Mouse (Mus musculus): ENCODE measurements at regions not wholly inside any gene's neighbourhood (a gene's known extent, or its start where the extent isn't known, plus 50 kb on each side); places are given as distances from the start of the nearest gene placed in this dataset.

GRCm38 (mm10) chr4:87642002-87642401 is 391.2 kb downstream of the Mllt3 start:
- TF ChIP-seq CTCF (IDR thresholded peaks at IDR 0.05; ENCODE audit: control insufficient read depth, insufficient read depth, insufficient read length), result no peak
- TF ChIP-seq CEBPB (IDR thresholded peaks at IDR 0.05; ENCODE audit: low read depth), result no peak
- TF ChIP-seq MYOD1 (IDR thresholded peaks at IDR 0.05; ENCODE audit: control insufficient read depth, insufficient read length, low read depth), result no peak
- TF ChIP-seq USF1 (IDR thresholded peaks at IDR 0.05; ENCODE audit: low read depth), result no peak
- TF ChIP-seq MYOG (IDR thresholded peaks at IDR 0.05; ENCODE audit: control insufficient read depth, extremely low read depth, insufficient read length), result no peak
- TF ChIP-seq MAX (IDR thresholded peaks at IDR 0.05), result no peak
- TF ChIP-seq FOSL1 (IDR thresholded peaks at IDR 0.05; ENCODE audit: insufficient read depth, low read length, poor library complexity, severe bottlenecking), result no peak
